ENCODE assay signal across 7 mouse cellular contexts in the genomic region with DNA sequence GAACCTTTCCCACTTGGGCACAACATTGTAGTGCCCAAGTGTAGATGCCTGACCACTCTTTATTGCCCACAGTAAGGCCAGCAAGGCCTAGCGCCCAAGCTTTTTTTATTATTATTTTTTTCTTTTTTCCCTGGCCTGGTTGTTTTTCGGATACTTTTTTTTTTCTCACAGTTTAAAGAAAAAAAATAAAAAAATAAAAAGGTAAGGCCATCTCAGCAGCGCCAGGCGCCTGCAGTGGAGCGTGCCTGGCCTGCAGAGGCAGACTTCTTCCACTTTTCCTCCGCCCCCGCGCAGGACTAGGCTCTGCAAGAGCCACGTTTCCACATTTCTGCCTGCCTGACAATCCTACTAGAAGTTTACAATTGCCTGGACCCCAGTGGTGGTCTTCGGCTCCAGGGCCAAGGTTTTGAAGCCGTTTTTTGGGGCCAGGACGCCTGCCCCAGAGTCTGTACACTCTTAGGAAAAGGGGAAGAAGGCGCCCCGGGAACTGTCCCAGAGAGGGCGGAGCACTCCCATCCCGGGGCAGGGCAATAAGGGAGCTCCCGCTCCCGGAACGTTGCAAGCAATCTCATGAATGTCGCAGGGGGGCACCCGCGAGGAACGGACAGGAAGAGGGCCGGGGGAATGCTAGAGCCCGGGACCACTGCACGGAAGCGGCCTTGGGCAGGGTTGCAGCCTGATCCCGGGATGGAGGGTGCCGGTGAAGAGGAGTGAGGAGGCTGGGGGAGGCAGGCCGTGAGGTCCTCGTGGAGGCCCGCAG. TPM values are rescaled to one million over a fixed set of nuclear protein-coding genes. Genes with fewer than 3 reads are reported as not detected.
A peak's percentile ranks its signal among the peaks of the same experiment; 100 is the strongest.
DNase-seq lines count a peak whose midpoint lies in the region; ATAC-seq lines count a peak whose summit lies in the region.

A gene (plus strand): TSS at position 636 of the 760 bp plus-strand sequence.

- 1% methylated on average over 32 of the region's 32 CpGs for WGBS in intestine, embryonic 15.5 days
- WGBS in midbrain, embryonic 10.5 days, result under 1% methylated on average over 32 of the region's 32 CpGs

- H3K9me3 ChIP-seq in intestine, embryonic 15.5 days, result no peaks in the 10 kb centered on the region
- H3K9me3 ChIP-seq in midbrain, embryonic 10.5 days (replicated peaks), result no peaks in the 10 kb centered on the region

- H3K4me1 ChIP-seq in intestine, embryonic 15.5 days (replicated peaks), result peaks cover 11% of the 10 kb centered on the region
- H3K4me1 ChIP-seq in midbrain, embryonic 10.5 days, result peaks cover 69% of the 10 kb centered on the region

- peak within 1 kb of the TSS; percentile 82 for H3K9ac ChIP-seq in intestine, embryonic 15.5 days

- H3K36me3 ChIP-seq in intestine, embryonic 15.5 days, result no peaks in the 10 kb centered on the region
- H3K36me3 ChIP-seq in midbrain, embryonic 10.5 days, result no peaks in the 10 kb centered on the region

- intact Hi-C loops in gastrocnemius, postnatal 36 days (cut with DNase I), result loop anchor here (2.0 to 5.0 kb wide), 2 partner anchors 35 to 489 kb away; a partner anchor contains a TSS
- intact Hi-C loops in left cerebral cortex, postnatal 25 days (cut with DNase I), result loop anchor here (1.0 to 5.0 kb wide), 3 partner anchors 34 to 489 kb away; a partner anchor contains a TSS

- no peaks in the 10 kb centered on the region for H3K27me3 ChIP-seq in intestine, embryonic 15.5 days (replicated peaks)
- no peaks in the 10 kb centered on the region for H3K27me3 ChIP-seq in midbrain, embryonic 10.5 days (ENCODE audit: low read depth, poor library complexity, severe bottlenecking)

- peak within 1 kb of the TSS; percentile 74 for H3K4me3 ChIP-seq in intestine, embryonic 15.5 days (replicated peaks)
- peak within 1 kb of the TSS; percentile 78 for H3K4me3 ChIP-seq in midbrain, embryonic 10.5 days

- H3K27ac ChIP-seq in intestine, embryonic 15.5 days, result peak within 1 kb of the TSS; percentile 97
- H3K27ac ChIP-seq in midbrain, embryonic 10.5 days (replicated peaks), result peak within 1 kb of the TSS; percentile 87

- peak within 1 kb of the TSS; percentile 87 for H3K4me2 ChIP-seq in intestine, embryonic 15.5 days (replicated peaks)

- peak; percentile 95 for ATAC-seq in intestine, embryonic 15.5 days

- DNase-seq in adrenal gland, adult 2 months, result peak; percentile 98
- peak; percentile 91 for DNase-seq in embryo, embryonic 11.5 days (ENCODE audit: low read depth, low spot score)
- peak; percentile 94 to 99 for DNase-seq in gastrocnemius, postnatal 36 days
- DNase-seq in left cerebral cortex, postnatal 25 days (ENCODE audit: low spot score in 2 of 2), result peak; percentile 89 to 91
- DNase-seq in midbrain, embryonic 10.5 days (ENCODE audit: low spot score), result peak; percentile 93
- DNase-seq in right cerebral cortex, postnatal 4 days, result peak; percentile 90

RNA-seq across cellular contexts. Expression of the gene that starts here (rescaled TPM):
- total RNA-seq in adrenal gland, adult 2 months (2021), result 10 to 100 TPM; 45.2 to 51.0 TPM
- 30.7 and 31.3 TPM in 2 replicates for polyA plus RNA-seq in adrenal gland, adult 2 months (2012; rRNA removed)
- 10 to 100 TPM; 17.5 to 17.8 TPM for total RNA-seq in gastrocnemius, postnatal 36 days (2021)
- 8.5 and 10.6 TPM in 2 replicates for polyA plus RNA-seq in intestine, embryonic 15.5 days (2015; fragmentation: Nextera tagmentation; extraction: Ambion mirVana)
- total RNA-seq in left cerebral cortex, postnatal 25 days (2021), result 10 to 100 TPM; 49.5 to 56.1 TPM
- polyA plus RNA-seq in midbrain, embryonic 10.5 days (2016; fragmentation: Nextera tagmentation; extraction: Ambion mirVana), result 7.8 and 12.2 TPM in 2 replicates

Comparison
In these comparisons a context has a peak if more than half of its experiments do, and no peak if none do; other contexts are left out.
1. Peak in every context shown above with its lines: DNase-seq, ATAC-seq, H3K4me3 ChIP-seq and H3K27ac ChIP-seq.